Mouse (Mus musculus) lung, postnatal 25 days (tissue): ENCODE data around the gene Cxcl14.

Source experiments
- DNase-seq: peaks from one replicate; pipeline ENCODE4 v3.0.0; 2022; ENCODE audit warnings: low spot score

Cxcl14 gene

DNA sequence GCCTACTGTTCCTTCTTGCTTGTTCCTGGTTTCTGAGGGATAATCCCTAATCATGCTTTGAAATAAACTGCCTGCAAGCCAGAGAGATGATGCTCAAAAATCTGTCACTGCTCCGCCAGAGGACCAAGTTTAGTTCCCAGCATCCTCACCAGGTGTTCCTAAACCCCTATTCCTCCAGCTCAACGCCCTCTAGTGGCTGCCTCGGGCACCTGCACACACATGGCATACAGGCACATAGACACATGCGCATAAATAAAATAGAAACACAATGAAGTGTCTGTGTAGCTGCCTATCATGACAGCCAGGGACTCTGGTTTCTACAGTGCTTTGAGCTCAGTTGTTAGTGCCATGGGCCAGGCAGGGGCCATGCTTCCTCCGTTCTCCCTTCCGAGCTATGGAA is 6.4 kb downstream of the Cxcl14 start:
- DNase-seq, result no peak

GRCm38 (mm10) chr13:56289261-56289660 is 7.1 kb downstream of the Cxcl14 start:
- DNase-seq, result no peak

GRCm38 (mm10) chr13:56288601-56289000 is 7.8 kb downstream of the Cxcl14 start:
- DNase-seq, result no peak

DNA sequence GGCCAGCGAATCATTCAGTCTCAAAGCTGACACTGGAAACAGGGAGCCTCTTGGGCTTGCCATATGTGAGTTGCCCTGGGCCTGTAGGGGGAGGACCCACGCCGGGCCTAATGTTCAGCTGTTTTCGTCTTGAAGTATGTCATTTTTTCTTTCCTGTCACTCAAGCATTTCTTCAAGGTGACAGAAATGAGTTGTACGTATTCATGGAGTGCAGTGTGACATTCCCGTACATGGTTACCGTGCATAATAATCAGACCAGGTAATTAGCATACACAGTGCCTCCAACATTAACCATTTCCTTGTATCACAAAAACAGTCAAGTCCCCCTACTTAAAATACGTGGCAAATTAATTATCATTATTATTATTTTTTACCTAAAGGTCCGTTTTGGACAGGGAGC is 9.3 kb downstream of the Cxcl14 start:
- DNase-seq, result no peak

GRCm38 (mm10) chr13:56283321-56283720 is 13.0 kb downstream of the Cxcl14 start:
- no peak for DNase-seq

GRCm38 (mm10) chr13:56280356-56280755 is 16.0 kb downstream of the Cxcl14 start:
- no peak for DNase-seq

DNA sequence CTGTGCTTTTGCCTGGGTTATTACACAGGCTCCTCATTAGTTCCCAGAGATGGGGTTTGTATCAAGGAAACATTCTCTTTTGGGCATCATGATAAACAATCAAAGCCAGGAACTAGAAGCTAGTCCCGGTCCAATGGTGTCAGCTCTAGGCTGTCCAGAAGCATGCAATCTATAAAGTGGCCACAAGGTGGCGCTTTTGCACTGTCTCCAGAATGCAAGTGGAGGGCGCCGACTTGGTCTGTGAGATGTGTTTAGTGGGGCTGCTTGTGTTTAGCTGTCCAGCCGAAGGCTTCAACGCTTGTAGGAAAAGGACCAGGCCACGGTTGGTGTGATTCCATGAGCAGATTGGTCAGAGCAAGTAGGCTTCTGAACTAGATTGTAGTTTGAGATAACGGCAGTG is 16.9 kb downstream of the Cxcl14 start:
- DNase-seq, result peak; percentile 66

- no peak for DNase-seq
Measured at GRCm38 (mm10) chr13:56275171-56275570, 21.2 kb downstream of the Cxcl14 start.

DNA sequence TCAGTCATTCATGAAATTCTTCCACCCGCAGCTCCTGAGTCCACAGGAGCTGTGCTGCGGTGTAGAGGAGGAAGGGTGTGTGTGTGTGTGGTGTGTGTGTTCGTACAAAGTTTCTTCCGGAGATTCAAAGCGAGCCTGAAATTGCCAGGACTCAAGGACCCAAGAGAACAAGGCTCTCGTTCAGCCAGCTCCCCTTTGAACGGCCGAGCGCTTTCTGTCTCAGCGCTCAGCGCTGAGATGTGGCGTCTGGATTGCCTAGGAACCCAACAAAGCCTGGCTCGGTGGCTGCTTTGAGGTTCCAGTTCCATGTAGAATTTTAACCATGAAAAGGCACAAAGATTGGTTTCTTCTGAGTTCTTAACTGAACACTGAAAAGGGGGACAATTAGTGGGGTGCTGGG is 26.2 kb downstream of the Cxcl14 start:
- DNase-seq, result no peak

DNA sequence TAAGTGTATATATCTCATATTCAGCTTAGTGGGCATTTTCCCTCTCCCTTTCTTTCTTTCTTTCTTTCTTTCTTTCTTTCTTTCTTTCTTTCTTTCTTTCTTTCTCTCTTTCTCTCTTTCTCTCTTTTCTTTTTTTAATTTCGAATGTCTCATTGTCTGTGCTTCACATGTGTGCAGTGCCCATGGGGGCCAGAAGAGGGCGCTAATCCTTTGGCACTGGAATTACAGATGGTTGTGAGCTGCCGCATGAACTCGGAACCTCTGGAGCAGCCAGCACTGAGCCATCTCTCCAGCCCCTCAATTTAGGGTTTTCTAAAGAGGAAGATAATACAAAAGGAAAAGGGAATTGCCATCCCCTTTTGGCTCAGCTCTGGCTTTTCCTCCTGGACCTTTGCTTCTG is 29.0 kb downstream of the Cxcl14 start:
- DNase-seq, result no peak

DNA sequence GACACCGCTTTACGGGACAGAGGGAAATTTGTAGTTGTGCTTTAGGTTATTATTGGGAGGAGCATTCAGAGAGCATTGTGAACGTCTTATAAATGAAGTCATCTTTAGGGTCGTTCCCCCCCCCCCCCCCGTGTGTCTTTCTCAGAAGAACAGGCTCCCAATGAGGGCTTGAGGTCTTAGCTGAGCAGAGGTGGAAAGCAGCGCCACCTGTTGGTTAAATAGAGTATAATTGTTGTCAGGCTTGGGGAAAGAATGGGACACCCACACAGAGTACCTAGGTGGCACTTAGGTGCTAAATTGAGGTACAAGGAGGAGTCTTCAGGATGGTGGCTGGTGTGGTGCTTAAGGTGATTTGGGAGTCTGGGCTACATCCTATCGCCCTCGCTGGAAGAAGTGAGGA is 29.9 kb downstream of the Cxcl14 start:
- DNase-seq, result peak; percentile 35

DNA sequence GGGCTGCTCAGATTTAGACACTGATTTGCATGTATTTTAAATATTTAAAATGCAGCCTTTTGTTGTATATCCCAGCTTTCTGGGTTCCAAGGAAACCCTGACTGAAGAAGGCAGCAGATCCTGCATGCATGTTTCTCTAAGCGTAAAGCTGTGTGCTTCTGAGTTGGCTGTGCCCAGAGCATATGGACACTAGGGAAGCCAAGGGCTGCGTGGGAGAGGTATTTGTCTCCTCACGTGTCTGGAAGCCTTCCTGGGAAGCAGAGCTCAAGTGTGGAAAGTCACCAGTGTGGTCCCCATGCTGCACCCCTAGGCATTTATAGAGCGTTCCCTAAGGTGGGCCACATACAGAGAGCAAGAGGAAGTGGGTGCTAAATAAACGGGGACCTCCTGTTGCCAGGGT is 30.7 kb downstream of the Cxcl14 start:
- no peak for DNase-seq

DNA sequence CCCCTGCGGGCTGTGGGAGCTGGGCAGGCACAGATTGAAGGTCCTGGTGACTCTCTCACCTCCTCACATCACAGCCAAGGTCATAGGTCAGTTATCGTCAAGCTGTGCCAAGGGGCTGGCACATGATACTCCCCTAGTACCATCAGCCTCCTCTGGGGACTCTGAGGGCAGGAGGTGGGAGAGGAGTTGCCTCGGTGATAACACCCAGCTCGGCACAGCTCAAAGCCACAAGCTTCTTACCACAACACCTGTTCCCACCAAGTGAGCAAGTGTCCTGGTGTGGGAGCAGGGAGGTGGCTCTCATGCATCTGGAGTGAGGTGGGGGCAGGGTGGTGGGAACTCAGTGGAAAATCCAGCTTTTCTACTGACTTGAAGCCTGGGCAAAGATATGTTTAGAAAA is 34.1 kb downstream of the Cxcl14 start:
- no peak for DNase-seq

DNA sequence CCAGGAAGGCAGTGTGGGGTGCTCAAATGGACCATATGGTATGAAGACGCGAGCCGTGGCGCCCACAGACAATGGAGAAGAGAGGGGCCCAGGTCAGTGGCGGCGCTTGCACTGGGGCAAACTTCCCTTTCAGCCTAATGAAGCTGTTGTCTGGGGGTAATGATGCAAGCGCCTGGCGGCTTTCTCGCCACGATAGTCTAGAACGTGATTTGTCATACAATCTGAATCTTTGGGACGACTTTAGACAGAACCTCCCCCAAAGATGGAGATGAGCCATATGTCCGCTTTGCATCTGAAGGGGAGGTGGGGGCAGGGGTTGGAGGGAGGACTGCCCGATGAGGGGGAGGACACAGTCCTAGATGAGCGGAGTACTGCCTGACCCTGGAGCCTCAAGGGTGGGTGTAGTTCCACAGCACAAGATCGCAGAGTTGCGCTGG is 36.0 kb downstream of the Cxcl14 start:
- no peak for DNase-seq

DNA sequence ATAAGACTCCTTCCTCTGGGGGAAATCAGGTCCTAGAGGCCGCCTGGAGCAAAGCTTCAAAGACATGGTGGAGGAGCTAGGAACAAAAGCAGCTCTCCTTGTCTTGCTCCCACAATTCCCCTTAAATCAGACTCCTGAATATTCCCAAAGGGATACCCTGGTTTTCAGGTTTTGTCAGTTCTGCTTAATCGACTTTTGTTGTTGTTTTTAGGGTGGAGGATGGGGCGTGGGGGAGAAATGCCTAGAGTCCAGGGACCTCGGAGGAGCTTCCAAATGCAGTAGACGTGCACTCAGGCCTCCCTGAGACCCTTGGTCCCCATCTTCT is 36.5 kb downstream of the Cxcl14 start:
- no peak for DNase-seq

DNA sequence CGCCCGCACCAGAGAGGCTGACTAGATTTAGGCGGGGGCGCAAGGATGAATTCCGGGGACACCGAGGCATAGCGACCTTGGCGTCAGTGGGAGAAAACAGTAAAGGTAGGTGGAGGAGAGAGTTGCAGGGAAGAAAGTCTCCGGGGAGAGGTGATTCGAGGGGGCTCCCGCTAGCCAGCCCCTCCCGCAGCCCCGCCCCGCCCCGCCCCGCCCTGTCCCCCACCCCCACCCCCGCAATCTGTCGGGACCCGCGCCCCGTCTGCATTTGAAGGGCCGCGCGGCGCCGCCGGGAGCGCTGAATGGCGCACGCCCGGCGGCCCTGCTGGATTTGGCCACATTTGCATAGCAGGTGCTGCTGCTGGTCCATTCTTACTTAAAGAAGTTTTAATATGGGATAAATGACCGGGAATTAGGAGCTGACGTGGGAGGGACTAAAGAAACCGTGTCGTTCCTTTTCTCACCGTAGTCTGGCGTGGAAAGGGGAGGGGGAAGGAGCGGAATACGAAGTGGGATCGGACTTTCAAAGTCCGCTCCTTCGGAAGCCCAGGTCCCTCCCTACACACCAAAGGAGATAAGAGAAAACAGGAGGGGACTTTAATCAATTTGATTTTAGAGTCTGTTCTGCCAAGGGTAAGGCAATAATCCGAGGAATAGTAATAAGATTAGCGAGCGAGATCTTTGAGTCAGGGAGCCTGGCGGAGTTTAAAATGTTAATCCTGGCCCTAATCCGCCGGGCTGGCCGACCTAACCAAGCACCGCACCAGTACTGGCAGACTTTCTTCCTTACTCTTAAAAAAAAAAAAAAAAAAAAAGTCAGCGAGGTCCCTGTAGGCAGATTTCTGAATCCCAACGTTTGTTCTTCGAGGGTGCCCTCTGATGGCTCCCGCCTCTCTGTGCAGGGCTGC is 37.1 kb downstream of the Cxcl14 start:
- DNase-seq, result no peak

DNA sequence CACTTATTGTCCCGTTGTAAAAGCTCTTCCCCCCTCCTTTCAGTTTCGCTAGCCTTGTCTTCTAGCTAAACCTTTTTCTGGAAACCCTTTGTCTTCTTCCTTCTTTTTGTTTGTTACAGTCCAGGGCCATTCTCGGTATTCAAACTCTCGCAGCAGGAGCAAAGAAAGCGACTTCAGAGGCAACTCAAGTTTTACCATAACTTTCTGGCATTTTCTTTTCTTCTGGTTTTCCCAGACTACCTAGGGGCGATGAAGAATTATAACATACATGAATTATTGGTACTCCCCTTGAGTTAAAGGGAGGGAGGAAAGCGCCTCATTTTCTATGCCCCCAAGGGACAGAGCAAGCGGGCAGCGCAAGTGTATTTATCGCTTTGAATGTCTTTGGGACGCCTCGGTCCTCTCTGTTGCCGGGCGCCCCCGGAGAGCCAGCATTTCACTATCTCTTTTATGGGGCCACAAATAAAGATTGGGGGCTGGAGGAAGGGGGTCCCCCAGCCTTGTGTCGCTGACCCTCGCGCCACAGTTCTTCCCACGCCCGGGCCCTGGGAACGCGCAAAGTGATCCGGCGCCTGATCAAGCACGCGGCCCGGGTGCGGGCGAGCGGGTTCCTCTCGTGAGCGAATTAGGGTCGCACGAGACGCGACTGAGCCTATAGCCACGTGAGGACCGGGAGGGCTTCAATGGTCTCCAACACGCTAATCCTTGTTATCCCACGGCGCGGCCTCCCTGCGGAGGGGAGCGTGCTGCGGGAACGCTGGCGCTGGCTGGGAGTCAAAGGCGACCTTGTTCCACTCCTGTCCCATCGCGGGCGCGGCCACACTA is 37.9 kb downstream of the Cxcl14 start:
- no peak for DNase-seq

- no peak for DNase-seq
Measured at GRCm38 (mm10) chr13:56257469-56258153, 38.7 kb downstream of the Cxcl14 start.

DNA sequence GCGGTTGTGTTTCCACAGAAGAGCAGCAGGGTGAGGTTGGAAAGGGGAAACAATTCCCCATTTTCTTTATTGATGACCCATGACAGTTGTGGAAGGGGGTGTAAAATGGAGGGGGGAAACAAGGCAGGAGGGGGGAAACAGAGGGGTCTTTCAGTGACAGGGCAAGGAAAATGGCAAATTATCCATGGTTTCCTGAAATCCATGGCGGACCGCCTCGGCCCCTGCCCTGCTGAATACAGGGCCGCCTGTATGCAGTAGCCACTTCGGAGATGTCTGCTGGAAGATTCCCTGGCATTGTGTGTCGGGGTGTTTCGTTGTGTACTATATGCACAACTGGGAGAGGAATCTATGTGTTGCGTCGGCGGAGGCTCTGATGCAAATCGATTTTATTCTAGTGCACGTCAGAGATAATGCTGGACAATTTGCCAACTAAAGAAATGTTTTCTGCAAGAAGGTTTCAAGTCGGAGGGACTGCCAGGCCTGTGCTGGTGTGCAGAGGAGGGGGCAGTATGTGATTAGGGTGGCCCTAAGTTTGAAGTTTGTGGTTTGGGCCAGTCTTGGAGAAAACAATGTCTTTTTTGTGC is 39.5 kb downstream of the Cxcl14 start:
- no peak for DNase-seq

DNA sequence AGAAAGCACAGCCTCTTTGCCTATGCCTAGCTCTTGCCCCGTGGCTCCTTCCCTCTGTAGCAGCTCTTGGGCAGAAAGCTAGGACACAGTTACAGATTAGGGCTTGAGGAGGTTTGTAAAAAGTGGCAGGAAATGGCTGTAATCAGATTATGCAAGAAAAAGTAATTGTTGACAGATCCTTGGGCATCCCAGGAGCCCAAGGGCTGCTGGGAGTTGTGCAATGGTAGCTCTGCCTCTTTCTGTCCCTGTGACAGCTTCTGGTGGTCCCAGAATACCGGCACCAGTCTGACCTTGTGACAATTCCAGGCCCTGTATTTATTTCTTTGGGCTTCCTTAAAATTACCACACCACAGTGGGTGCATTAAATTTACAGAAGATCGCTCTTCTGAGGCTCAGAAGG is 43.0 kb downstream of the Cxcl14 start:
- DNase-seq, result no peak

GRCm38 (mm10) chr13:56252783-56253182 is 43.6 kb downstream of the Cxcl14 start:
- no peak for DNase-seq

DNA sequence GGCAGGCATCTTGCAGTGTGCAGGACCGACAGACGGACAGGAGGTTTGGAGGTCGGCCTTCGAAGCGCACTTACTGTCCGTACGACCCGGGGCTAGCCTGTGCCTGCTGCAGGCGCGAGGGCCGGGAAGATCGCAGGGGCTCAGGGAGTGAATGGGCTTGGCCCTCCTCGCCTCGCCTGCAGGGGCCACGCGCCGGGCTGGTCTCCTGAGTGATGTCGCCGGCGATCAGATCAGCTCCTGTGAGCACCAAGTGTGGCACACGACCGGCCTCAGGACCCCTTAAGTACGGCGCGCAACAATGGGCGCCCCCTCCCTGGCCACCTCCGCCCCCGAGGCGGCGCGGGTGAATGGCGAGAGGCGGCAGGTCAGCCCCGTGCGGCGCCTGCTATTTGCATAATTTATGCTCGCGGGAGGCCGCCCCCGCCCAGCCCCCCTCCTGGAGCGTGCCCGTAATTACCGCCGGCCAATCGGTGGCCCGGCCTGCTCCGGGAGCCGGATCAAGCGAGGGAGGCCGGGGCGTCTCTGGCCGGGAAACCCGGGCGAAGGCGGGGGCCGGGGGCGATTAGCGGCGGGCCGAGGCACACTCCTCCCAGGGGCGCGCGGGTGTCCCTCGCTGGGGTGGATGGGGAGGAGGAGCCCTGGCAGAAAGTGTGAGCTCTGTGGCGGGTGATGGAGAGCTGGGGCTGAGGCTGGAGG is 44.3 kb downstream of the Cxcl14 start, which contains the start of gene Neurog1:
TSS of gene Neurog1 (minus strand) at position 240 of the 696 bp plus-strand sequence.
- no peak for DNase-seq
